24 mouse cellular contexts compared by ENCODE assay signal in the genomic region with DNA sequence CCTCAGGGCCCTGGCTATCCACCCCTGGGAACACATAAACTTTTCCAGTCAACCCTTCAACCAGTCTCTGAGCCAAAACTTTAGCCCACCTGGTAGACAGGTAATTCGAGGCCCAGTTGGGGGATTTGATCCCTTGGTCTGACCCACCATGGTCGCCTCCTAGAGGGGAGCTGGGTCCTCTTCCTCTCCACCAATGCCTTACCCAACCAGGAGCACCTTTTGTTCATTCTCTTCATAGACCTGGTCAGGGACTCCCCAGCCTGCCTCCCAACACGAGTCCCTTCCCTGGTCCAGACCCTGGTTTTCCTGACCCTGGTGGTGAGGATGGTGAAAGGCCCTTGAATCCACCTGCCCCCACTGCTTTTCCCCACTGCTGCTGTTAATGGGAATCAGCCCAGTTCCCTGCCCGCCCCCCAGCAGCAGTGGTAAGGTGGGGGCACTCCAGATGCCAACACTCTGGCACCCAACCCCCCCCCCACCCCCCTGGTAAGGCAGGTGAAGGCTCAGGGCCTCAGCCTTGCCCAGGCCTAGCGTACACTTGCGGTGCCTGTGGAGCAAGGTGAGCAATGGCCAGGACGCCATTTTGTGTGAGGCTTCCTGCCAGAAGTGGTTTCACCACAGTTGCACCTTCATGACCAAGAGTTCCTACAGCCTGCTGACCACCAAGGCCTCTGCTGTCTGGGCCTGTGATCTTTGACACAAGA.
DNase-seq lines count a peak whose midpoint lies in the region; ATAC-seq and TF ChIP-seq lines count a peak whose summit lies in the region.
"Had no signal": no experiment of that assay in that cellular context is flagged by ENCODE, and none has a peak within 500 bp of the region (broad histone marks: within the 10 kb centered on the region; RNA-seq: fewer than 3 reads in every experiment).

No protein-coding gene starts in this region.

- TF ChIP-seq CTCF in liver, postnatal 0 days (IDR thresholded peaks at IDR 0.05; ENCODE audit: low read depth): no peak

- 78% methylated on average over 7 of the region's 7 CpGs for WGBS in heart, embryonic 12.5 days
- 82% methylated on average over 7 of the region's 7 CpGs for WGBS in liver, embryonic 11.5 days
- 74% methylated on average over 7 of the region's 7 CpGs for WGBS in liver, postnatal 0 days (ENCODE audit: insufficient replicate concordance)
- WGBS in midbrain, embryonic 14.5 days: 87% methylated on average over 7 of the region's 7 CpGs
- 87% methylated on average over 7 of the region's 7 CpGs for WGBS in midbrain, embryonic 13.5 days
- WGBS in embryonic facial prominence, embryonic 15.5 days: 89% methylated on average over 7 of the region's 7 CpGs

- H3K4me1 ChIP-seq in heart, embryonic 12.5 days (replicated peaks): no peaks in the 10 kb centered on the region
- H3K4me1 ChIP-seq in liver, embryonic 11.5 days (replicated peaks; ENCODE audit: control insufficient read depth, insufficient read depth, low read length): no peaks in the 10 kb centered on the region
- no peaks in the 10 kb centered on the region for H3K4me1 ChIP-seq in liver, postnatal 0 days (ENCODE audit: insufficient read depth)
- no peaks in the 10 kb centered on the region for H3K4me1 ChIP-seq in midbrain, embryonic 14.5 days (ENCODE audit: control insufficient read depth, insufficient read depth, low read length)
- no peaks in the 10 kb centered on the region for H3K4me1 ChIP-seq in midbrain, embryonic 13.5 days (replicated peaks)
- no peaks in the 10 kb centered on the region for H3K4me1 ChIP-seq in embryonic facial prominence, embryonic 15.5 days
- H3K4me1 ChIP-seq: forebrain, embryonic 15.5 days; intestine, embryonic 15.5 days; liver, embryonic 15.5 days; neural tube, embryonic 13.5 days had no signal

- H3K4me3 ChIP-seq in heart, embryonic 12.5 days: no peak overlapping the region
- no peak overlapping the region for H3K4me3 ChIP-seq in liver, embryonic 11.5 days (ENCODE audit: low read depth, low read length)
- no peak overlapping the region for H3K4me3 ChIP-seq in liver, postnatal 0 days (ENCODE audit: low read depth, low read length)
- H3K4me3 ChIP-seq in midbrain, embryonic 14.5 days (replicated peaks; ENCODE audit: low read depth, low read length): no peak overlapping the region
- H3K4me3 ChIP-seq in midbrain, embryonic 13.5 days (replicated peaks): no peak overlapping the region
- H3K4me3 ChIP-seq in embryonic facial prominence, embryonic 15.5 days (replicated peaks): no peak overlapping the region
- H3K4me3 ChIP-seq: forebrain, embryonic 15.5 days; intestine, embryonic 15.5 days; liver, embryonic 15.5 days; neural tube, embryonic 13.5 days had no signal

- no peaks in the 10 kb centered on the region for H3K36me3 ChIP-seq in heart, embryonic 12.5 days
- no peaks in the 10 kb centered on the region for H3K36me3 ChIP-seq in liver, embryonic 11.5 days (ENCODE audit: control insufficient read depth, insufficient read depth, low read length)
- no peaks in the 10 kb centered on the region for H3K36me3 ChIP-seq in liver, postnatal 0 days (replicated peaks; ENCODE audit: insufficient read depth, low read length)
- no peaks in the 10 kb centered on the region for H3K36me3 ChIP-seq in midbrain, embryonic 14.5 days (ENCODE audit: control insufficient read depth, insufficient read depth, low read length)
- H3K36me3 ChIP-seq in midbrain, embryonic 13.5 days: no peaks in the 10 kb centered on the region
- no peaks in the 10 kb centered on the region for H3K36me3 ChIP-seq in embryonic facial prominence, embryonic 15.5 days
- H3K36me3 ChIP-seq: forebrain, embryonic 15.5 days; intestine, embryonic 15.5 days; liver, embryonic 15.5 days; neural tube, embryonic 13.5 days had no signal

- no peak for DNase-seq in heart, postnatal 10 days
- DNase-seq in liver, embryonic 11.5 days (ENCODE audit: low spot score): no peak
- DNase-seq in liver, postnatal 0 days: no peak
- DNase-seq in midbrain, embryonic 14.5 days: no peak
- DNase-seq in gastrocnemius, postnatal 4 days (ENCODE audit: low spot score in 2 of 2): no peak
- DNase-seq: adrenal gland, postnatal 14 days; cerebellum, adult 11 months; cerebellum, adult 9-10 months; cerebellum, postnatal 36 days; gastrocnemius, postnatal 25 days; heart, adult 18-20 months; kidney, adult 2 months; kidney, postnatal 36 days; liver; lung, postnatal 36 days had no signal

- H3K4me2 ChIP-seq in heart, embryonic 12.5 days: no peak overlapping the region
- no peak overlapping the region for H3K4me2 ChIP-seq in liver, embryonic 11.5 days
- no peak overlapping the region for H3K4me2 ChIP-seq in liver, postnatal 0 days (ENCODE audit: low read depth, low read length)
- no peak overlapping the region for H3K4me2 ChIP-seq in midbrain, embryonic 14.5 days (ENCODE audit: low read length)
- H3K4me2 ChIP-seq in midbrain, embryonic 13.5 days (replicated peaks): no peak overlapping the region
- no peak overlapping the region for H3K4me2 ChIP-seq in embryonic facial prominence, embryonic 15.5 days (replicated peaks)
- H3K4me2 ChIP-seq: forebrain, embryonic 15.5 days; intestine, embryonic 15.5 days; liver, embryonic 15.5 days; neural tube, embryonic 13.5 days had no signal

- H3K27me3 ChIP-seq in heart, embryonic 12.5 days (replicated peaks): no peaks in the 10 kb centered on the region
- H3K27me3 ChIP-seq in liver, embryonic 11.5 days (replicated peaks; ENCODE audit: control insufficient read depth, insufficient read depth, low read length): no peaks in the 10 kb centered on the region
- no peaks in the 10 kb centered on the region for H3K27me3 ChIP-seq in liver, postnatal 0 days (ENCODE audit: insufficient read depth, low read length)
- H3K27me3 ChIP-seq in midbrain, embryonic 14.5 days (ENCODE audit: control insufficient read depth, insufficient read depth, low read length): no peaks in the 10 kb centered on the region
- no peaks in the 10 kb centered on the region for H3K27me3 ChIP-seq in midbrain, embryonic 13.5 days
- no peaks in the 10 kb centered on the region for H3K27me3 ChIP-seq in embryonic facial prominence, embryonic 15.5 days
- H3K27me3 ChIP-seq: forebrain, embryonic 15.5 days; intestine, embryonic 15.5 days; liver, embryonic 15.5 days; neural tube, embryonic 13.5 days had no signal

- no peaks in the 10 kb centered on the region; the same call in 1 of the 2 replicates for H3K9me3 ChIP-seq in heart, embryonic 12.5 days (replicated peaks)
- no peaks in the 10 kb centered on the region for H3K9me3 ChIP-seq in liver, embryonic 11.5 days (ENCODE audit: control insufficient read depth, low read length)
- H3K9me3 ChIP-seq in liver, postnatal 0 days (ENCODE audit: low read length): no peaks in the 10 kb centered on the region
- no peaks in the 10 kb centered on the region for H3K9me3 ChIP-seq in midbrain, embryonic 14.5 days (ENCODE audit: control insufficient read depth, low read length)
- no peaks in the 10 kb centered on the region for H3K9me3 ChIP-seq in midbrain, embryonic 13.5 days
- no peaks in the 10 kb centered on the region for H3K9me3 ChIP-seq in embryonic facial prominence, embryonic 15.5 days (replicated peaks)
- H3K9me3 ChIP-seq: forebrain, embryonic 15.5 days; intestine, embryonic 15.5 days; liver, embryonic 15.5 days; neural tube, embryonic 13.5 days had no signal

- TF ChIP-seq EP300 in liver, postnatal 0 days (IDR thresholded peaks at IDR 0.05; ENCODE audit: low read depth): no peak

- no peak overlapping the region for H3K27ac ChIP-seq in heart, embryonic 12.5 days (ENCODE audit: poor library complexity, severe bottlenecking)
- H3K27ac ChIP-seq in liver, embryonic 11.5 days (ENCODE audit: low read depth, low read length): no peak overlapping the region
- no peak overlapping the region for H3K27ac ChIP-seq in liver, postnatal 0 days (ENCODE audit: low read depth)
- no peak overlapping the region for H3K27ac ChIP-seq in midbrain, embryonic 14.5 days (replicated peaks; ENCODE audit: low read depth, low read length)
- no peak overlapping the region for H3K27ac ChIP-seq in midbrain, embryonic 13.5 days
- no peak overlapping the region for H3K27ac ChIP-seq in embryonic facial prominence, embryonic 15.5 days (replicated peaks)
- H3K27ac ChIP-seq: forebrain, embryonic 15.5 days; hindbrain, postnatal 0 days; intestine, embryonic 15.5 days; liver, embryonic 15.5 days; neural tube, embryonic 13.5 days had no signal

- H3K9ac ChIP-seq in heart, embryonic 12.5 days: no peak overlapping the region
- no peak overlapping the region for H3K9ac ChIP-seq in liver, embryonic 11.5 days (ENCODE audit: low read depth, low read length)
- H3K9ac ChIP-seq in liver, postnatal 0 days (replicated peaks): no peak overlapping the region
- no peak overlapping the region for H3K9ac ChIP-seq in midbrain, embryonic 14.5 days (replicated peaks; ENCODE audit: low read length)
- H3K9ac ChIP-seq in midbrain, embryonic 13.5 days (replicated peaks): no peak overlapping the region
- no peak overlapping the region for H3K9ac ChIP-seq in embryonic facial prominence, embryonic 15.5 days
- H3K9ac ChIP-seq: forebrain, embryonic 15.5 days; intestine, embryonic 15.5 days; liver, embryonic 15.5 days; neural tube, embryonic 13.5 days had no signal

- intact Hi-C loops in heart, postnatal 10 days (cut with DNase I): no loop called here

- 0 out of 2 replicates have a peak, but pooled peaks have one; percentile 9 for ATAC-seq in heart, embryonic 12.5 days (ENCODE audit: insufficient number of reproducible peaks, low FRiP score)
- peak; percentile 39; the same call in 1 of the 2 replicates for ATAC-seq in liver, embryonic 11.5 days (replicated peaks; ENCODE audit: low FRiP score)
- ATAC-seq in liver, postnatal 0 days: no peak
- ATAC-seq in midbrain, embryonic 14.5 days (ENCODE audit: low FRiP score, low TSS enrichment): peak; percentile 57; the same call in 1 of the 2 replicates
- no peak; the same call in none of the 2 replicates for ATAC-seq in midbrain, embryonic 13.5 days
- ATAC-seq in embryonic facial prominence, embryonic 15.5 days (ENCODE audit: insufficient number of reproducible peaks, low FRiP score, low TSS enrichment, low read depth): 0 out of 2 replicates have a peak, but pooled peaks have one; percentile 47
- ATAC-seq: CD4-positive, CD25-positive, alpha-beta regulatory T cell, adult 4 months; forebrain, embryonic 15.5 days; hindbrain, postnatal 0 days had no signal

Comparison
In these comparisons a context has a peak if more than half of its experiments do, and no peak if none do; other contexts are left out.
1. ATAC-seq: peak in heart, embryonic 12.5 days (single experiment), liver, embryonic 11.5 days (single experiment), midbrain, embryonic 14.5 days (single experiment) and embryonic facial prominence, embryonic 15.5 days (single experiment); none in liver, postnatal 0 days (single experiment) and midbrain, embryonic 13.5 days (single experiment).